Mouse (Mus musculus) heart, postnatal 0 days (tissue): ENCODE data around the gene Enox1.

ENCODE experiments used
- CTCF ChIP-seq: IDR thresholded peaks from 2 replicates; pipeline ENCODE4 v1.5.1; 2016; ENCODE audit warnings: antibody characterized with exemption, control low read depth, low read depth
- EP300 ChIP-seq: IDR thresholded peaks from 2 replicates; pipeline ENCODE4 v1.6.1; 2016; ENCODE audit warnings: antibody characterized with exemption, low read depth

GRCm38 (mm10) chr14:77706511-77707246, 550.1 kb downstream of the Enox1 start:
- TF ChIP-seq EP300, result no peak
- TF ChIP-seq CTCF, result no peak
